18 mouse cellular contexts compared by ENCODE assay signal in genomic region chr6:39953951-39954350, GRCm38 (mm10).
DNase-seq lines count a peak whose midpoint lies in the region; ATAC-seq and TF ChIP-seq lines count a peak whose summit lies in the region.
"Had no signal": no experiment of that assay in that cellular context is flagged by ENCODE, and none has a peak within 500 bp of the region (broad histone marks: within the 10 kb centered on the region; RNA-seq: fewer than 3 reads in every experiment).

No protein-coding gene starts in this region.

- H3K9me3 ChIP-seq in hindbrain, postnatal 0 days (ENCODE audit: low read length) = no peaks in the 10 kb centered on the region
- H3K9me3 ChIP-seq in hindbrain, embryonic 11.5 days (ENCODE audit: control insufficient read depth, low read length) = no peaks in the 10 kb centered on the region
- H3K9me3 ChIP-seq: embryonic facial prominence, embryonic 10.5 days; forebrain, embryonic 13.5 days; heart, embryonic 10.5 days; heart, embryonic 15.5 days had no signal

- no peak overlapping the region for H3K4me2 ChIP-seq in hindbrain, postnatal 0 days (ENCODE audit: low read depth, low read length)
- no peak overlapping the region for H3K4me2 ChIP-seq in hindbrain, embryonic 11.5 days (replicated peaks; ENCODE audit: low read depth, low read length)
- H3K4me2 ChIP-seq: forebrain, embryonic 13.5 days; heart, embryonic 15.5 days had no signal

- DNase-seq in cerebellum, adult 18-20 months = peak; percentile 13 to 24
- no peak for DNase-seq in cerebellum, postnatal 4 days (ENCODE audit: low spot score in 2 of 2)
- no peak for DNase-seq in frontal cortex, postnatal 14 days (ENCODE audit: low spot score in 2 of 2)
- no peak for DNase-seq in hindbrain, postnatal 0 days (ENCODE audit: low spot score)
- DNase-seq in hindbrain, embryonic 11.5 days (ENCODE audit: low spot score) = no peak
- DNase-seq in ovary, adult 18-20 months (ENCODE audit: low spot score) = no peak
- DNase-seq: adrenal gland, postnatal 10 days; forebrain, postnatal 0 days; gastrocnemius, postnatal 36 days; heart, adult 18-20 months; heart, postnatal 14 days; kidney, adult 8-10 months had no signal

- no peaks in the 10 kb centered on the region for H3K4me1 ChIP-seq in hindbrain, postnatal 0 days (ENCODE audit: insufficient read depth, low read length)
- no peaks in the 10 kb centered on the region for H3K4me1 ChIP-seq in hindbrain, embryonic 11.5 days (replicated peaks; ENCODE audit: control insufficient read depth, insufficient read depth, low read length)
- H3K4me1 ChIP-seq: embryonic facial prominence, embryonic 10.5 days; forebrain, embryonic 13.5 days; heart, embryonic 15.5 days had no signal

- no peak for TF ChIP-seq CTCF in hindbrain, postnatal 0 days (IDR thresholded peaks at IDR 0.05; ENCODE audit: low read depth)

- no peaks in the 10 kb centered on the region for H3K36me3 ChIP-seq in hindbrain, postnatal 0 days (ENCODE audit: insufficient read depth, low read length)
- no peaks in the 10 kb centered on the region for H3K36me3 ChIP-seq in hindbrain, embryonic 11.5 days (ENCODE audit: control insufficient read depth, insufficient read depth, low read length)
- H3K36me3 ChIP-seq: embryonic facial prominence, embryonic 10.5 days; heart, embryonic 10.5 days; heart, embryonic 15.5 days had no signal

- peak overlapping the region; percentile 56; the same call in 1 of the 2 replicates for H3K27ac ChIP-seq in hindbrain, postnatal 0 days
- H3K27ac ChIP-seq in hindbrain, embryonic 11.5 days (ENCODE audit: low read depth, low read length) = no peak overlapping the region
- H3K27ac ChIP-seq: embryonic facial prominence, embryonic 10.5 days; forebrain, embryonic 13.5 days; heart, embryonic 10.5 days; heart, embryonic 15.5 days had no signal

- no peaks in the 10 kb centered on the region for H3K27me3 ChIP-seq in hindbrain, postnatal 0 days (ENCODE audit: insufficient read depth, low read length)
- no peaks in the 10 kb centered on the region for H3K27me3 ChIP-seq in hindbrain, embryonic 11.5 days (ENCODE audit: control insufficient read depth, insufficient read depth, low read length)
- H3K27me3 ChIP-seq: forebrain, embryonic 13.5 days; heart, embryonic 15.5 days had no signal

- 74% methylated on average over 5 of the region's 5 CpGs for WGBS in hindbrain, postnatal 0 days
- WGBS in hindbrain, embryonic 11.5 days = 94% methylated on average over 5 of the region's 5 CpGs

- no peak overlapping the region for H3K4me3 ChIP-seq in hindbrain, postnatal 0 days (ENCODE audit: low read length)
- no peak overlapping the region for H3K4me3 ChIP-seq in hindbrain, embryonic 11.5 days (ENCODE audit: low read depth, low read length)
- H3K4me3 ChIP-seq: embryonic facial prominence, embryonic 10.5 days; forebrain, embryonic 13.5 days; heart, embryonic 10.5 days; heart, embryonic 15.5 days had no signal

- no peak overlapping the region for H3K9ac ChIP-seq in hindbrain, postnatal 0 days (replicated peaks; ENCODE audit: low read length)
- H3K9ac ChIP-seq in hindbrain, embryonic 11.5 days (ENCODE audit: low read depth, low read length) = no peak overlapping the region
- H3K9ac ChIP-seq: forebrain, embryonic 13.5 days; forebrain, postnatal 0 days; heart, embryonic 15.5 days had no signal

- ATAC-seq in frontal cortex, adult (ENCODE audit: low TSS enrichment) = 0 out of 2 replicates have a peak, but pooled peaks have one; percentile 25
- ATAC-seq in hindbrain, postnatal 0 days = no peak; the same call in none of the 2 replicates
- no peak for ATAC-seq in hindbrain, embryonic 11.5 days (ENCODE audit: low FRiP score)
- ATAC-seq: forebrain, embryonic 13.5 days; forebrain, postnatal 0 days; intestine, postnatal 0 days had no signal

Comparison
In these comparisons a context has a peak if more than half of its experiments do, and no peak if none do; other contexts are left out.
1. DNase-seq: peak in cerebellum, adult 18-20 months (2 of 2); none in cerebellum, postnatal 4 days (0 of 2), frontal cortex, postnatal 14 days (0 of 2), hindbrain, postnatal 0 days (single experiment), hindbrain, embryonic 11.5 days (single experiment) and ovary, adult 18-20 months (single experiment).